In the genomic region with DNA sequence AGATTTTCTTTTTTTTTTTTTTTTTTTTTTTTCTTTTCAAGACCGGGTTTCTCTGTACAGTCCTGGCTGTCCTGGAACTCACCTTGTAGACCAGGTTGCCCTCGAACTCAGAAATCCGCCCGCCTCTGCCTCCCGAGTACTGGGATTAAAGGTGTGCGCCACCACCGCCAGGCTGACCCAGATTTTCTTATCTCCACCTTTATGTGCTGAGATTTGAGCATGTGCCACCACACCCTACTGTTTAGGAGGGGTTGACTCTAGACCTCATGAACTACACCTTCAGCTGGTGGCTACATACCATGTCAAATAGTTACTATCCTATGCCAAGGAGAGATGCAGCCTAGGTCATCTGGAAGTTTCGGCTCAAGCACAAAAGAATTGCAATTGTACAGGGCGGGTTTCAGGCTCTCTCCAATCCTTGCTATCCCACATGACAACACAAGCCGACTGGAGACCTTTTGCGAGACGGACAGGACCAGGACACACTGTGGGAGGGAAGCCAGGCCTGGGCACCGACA, we compare ENCODE assay signal across 8 mouse cellular contexts. TPM values are rescaled to one million over a fixed set of nuclear protein-coding genes. Genes with fewer than 3 reads are reported as not detected.
DNase-seq lines count a peak whose midpoint lies in the region; ATAC-seq and TF ChIP-seq lines count a peak whose summit lies in the region.

No protein-coding gene starts in this region.

- 36% methylated on average over 13 of the region's 13 CpGs for WGBS in lung, adult 2 months
- 44% methylated on average over 13 of the region's 13 CpGs for whole genome bisulfite sequencing in embryonic facial prominence, embryonic 10.5 days
- 47% methylated on average over 13 of the region's 13 CpGs for WGBS in hindbrain, embryonic 16.5 days

- H3ac ChIP-seq in myocyte (ENCODE audit: control insufficient read depth, insufficient read length), result peak overlapping the region; percentile 39

- H3K4me3 ChIP-seq in lung, adult 2 months (replicated peaks; ENCODE audit: extremely low read depth, low read depth, low read length), result peak overlapping the region; percentile 81
- peak overlapping the region; percentile 72 for H3K4me3 ChIP-seq in embryonic facial prominence, embryonic 10.5 days
- H3K4me3 ChIP-seq in hindbrain, embryonic 16.5 days (ENCODE audit: low read length), result peak overlapping the region; percentile 57
- peak overlapping the region; percentile 88 for H3K4me3 ChIP-seq in myocyte

- peak overlapping the region; percentile 88 for H3K27ac ChIP-seq in embryonic facial prominence, embryonic 10.5 days (replicated peaks)
- peak overlapping the region; percentile 79 for H3K27ac ChIP-seq in hindbrain, embryonic 16.5 days (ENCODE audit: low read depth, low read length)

- peaks cover 13% of the 10 kb centered on the region for H3K4me1 ChIP-seq in lung, adult 2 months (ENCODE audit: control insufficient read depth, insufficient read depth, low read length)
- peaks cover 50% of the 10 kb centered on the region for H3K4me1 ChIP-seq in embryonic facial prominence, embryonic 10.5 days
- H3K4me1 ChIP-seq in hindbrain, embryonic 16.5 days (ENCODE audit: control insufficient read depth, insufficient read depth, low read depth, low read length), result peaks cover 14% of the 10 kb centered on the region

- H3K9ac ChIP-seq in hindbrain, embryonic 16.5 days (ENCODE audit: low read depth, low read length), result peak overlapping the region; percentile 75

- peak; percentile 29 for ATAC-seq in hindbrain, embryonic 16.5 days

- peaks cover 74% of the 10 kb centered on the region for H3K36me3 ChIP-seq in embryonic facial prominence, embryonic 10.5 days (replicated peaks)
- H3K36me3 ChIP-seq in hindbrain, embryonic 16.5 days (ENCODE audit: control insufficient read depth, insufficient read depth, low read length), result peaks cover 16% of the 10 kb centered on the region
- peaks cover 29% of the 10 kb centered on the region for H3K36me3 ChIP-seq in myocyte (ENCODE audit: control insufficient read depth, insufficient read depth)

- H3K4me2 ChIP-seq in hindbrain, embryonic 16.5 days (ENCODE audit: low read length), result peak overlapping the region; percentile 89
- H3K4me2 ChIP-seq in myocyte (ENCODE audit: low read depth), result peak overlapping the region; percentile 73

- no peak for TF ChIP-seq CTCF in lung, adult 2 months (IDR thresholded peaks at IDR 0.05; ENCODE audit: insufficient read depth, low read length)

- TF ChIP-seq POLR2A in lung, adult 2 months (IDR thresholded peaks at IDR 0.05; ENCODE audit: borderline replicate concordance, extremely low read depth, low read depth, low read length), result no peak
- TF ChIP-seq POLR2A in myocyte (IDR thresholded peaks at IDR 0.05; ENCODE audit: insufficient read length, low read depth), result no peak

- H3K27me3 ChIP-seq in embryonic facial prominence, embryonic 10.5 days (replicated peaks; ENCODE audit: low read depth, poor library complexity, severe bottlenecking), result no peaks in the 10 kb centered on the region
- no peaks in the 10 kb centered on the region for H3K27me3 ChIP-seq in hindbrain, embryonic 16.5 days (replicated peaks; ENCODE audit: control insufficient read depth, insufficient read depth, low read length)
- no peaks in the 10 kb centered on the region for H3K27me3 ChIP-seq in myocyte (ENCODE audit: control insufficient read depth, insufficient read depth, insufficient read length)

- H3K9me3 ChIP-seq in embryonic facial prominence, embryonic 10.5 days, result no peaks in the 10 kb centered on the region
- no peaks in the 10 kb centered on the region for H3K9me3 ChIP-seq in hindbrain, embryonic 16.5 days (ENCODE audit: control insufficient read depth, low read length)

- peaks cover 28% of the 10 kb centered on the region for H3K79me2 ChIP-seq in myocyte (ENCODE audit: control insufficient read depth, insufficient read depth)

- DNase-seq in lung, adult 2 months, result no peak
- DNase-seq in lung, postnatal 4 days, result no peak
- DNase-seq in embryonic facial prominence, embryonic 10.5 days (ENCODE audit: low spot score), result no peak
- no peak for DNase-seq in right cerebral cortex, postnatal 25 days
- DNase-seq in ovary, adult 18-20 months (ENCODE audit: low spot score), result no peak
- DNase-seq in layer of hippocampus, postnatal 14 days (ENCODE audit: low spot score in 2 of 2), result no peak

TF ChIP-seq in myocyte, 11 proteins besides CTCF, POLR2A, EP300 and RAD21:
- TF ChIP-seq SRF (IDR thresholded peaks at IDR 0.05; ENCODE audit: control insufficient read depth, insufficient read length, low read depth) (no peak), REST (IDR thresholded peaks at IDR 0.05; ENCODE audit: insufficient read depth, insufficient read length) (no peak), E2F4 (IDR thresholded peaks at IDR 0.05; ENCODE audit: insufficient read depth) (no peak), TCF12 (IDR thresholded peaks at IDR 0.05; ENCODE audit: insufficient read depth, poor library complexity, severe bottlenecking) (no peak), USF1 (IDR thresholded peaks at IDR 0.05; ENCODE audit: low read depth) (no peak), MYOD1 (IDR thresholded peaks at IDR 0.05; ENCODE audit: control insufficient read depth in 1 of 3, insufficient read length in 2 of 3, low read depth in 2 of 3) (no peak), TCF3 (IDR thresholded peaks at IDR 0.05; ENCODE audit: insufficient read length, low read depth) (no peak)
TF ChIP-seq in myocyte: peak in this region for 0.

RNA-seq across cellular contexts. Expression of a gene that starts 1.3 kb away (rescaled TPM):
- polyA plus RNA-seq in lung, adult 2 months (2012; rRNA removed), result 107 and 124 TPM in 2 replicates
- polyA plus RNA-seq in embryonic facial prominence, embryonic 10.5 days (2016; fragmentation: Nextera tagmentation; extraction: Ambion mirVana), result 138 and 157 TPM in 2 replicates
- polyA plus RNA-seq in hindbrain, embryonic 16.5 days (2015; fragmentation: Nextera tagmentation; extraction: Ambion mirVana), result 98.6 and 130 TPM in 2 replicates
- 1,152 TPM for polyA plus RNA-seq in myocyte (2012; fragmentation: generic; extraction: Trizol)
- total RNA-seq in layer of hippocampus, postnatal 14 days (2021), result 100 to 1,000 TPM; 147 to 156 TPM

RNA-seq across cellular contexts. Expression of a gene that starts 13.3 kb away (rescaled TPM):
- 8.2 and 8.5 TPM in 2 replicates for polyA plus RNA-seq in lung, adult 2 months (2012; rRNA removed)
- 532 and 553 TPM in 2 replicates for polyA plus RNA-seq in embryonic facial prominence, embryonic 10.5 days (2016; fragmentation: Nextera tagmentation; extraction: Ambion mirVana)
- polyA plus RNA-seq in hindbrain, embryonic 16.5 days (2015; fragmentation: Nextera tagmentation; extraction: Ambion mirVana), result 367 and 368 TPM in 2 replicates
- polyA plus RNA-seq in myocyte (2012; fragmentation: generic; extraction: Trizol), result 258 TPM
- total RNA-seq in layer of hippocampus, postnatal 14 days (2021), result 100 to 1,000 TPM; 125 to 129 TPM

RNA-seq across cellular contexts. Expression of a gene that starts 13.5 kb away (rescaled TPM):
- 42.7 and 73.7 TPM in 2 replicates for polyA plus RNA-seq in lung, adult 2 months (2012; rRNA removed)
- 352 and 375 TPM in 2 replicates for polyA plus RNA-seq in embryonic facial prominence, embryonic 10.5 days (2016; fragmentation: Nextera tagmentation; extraction: Ambion mirVana)
- 372 and 387 TPM in 2 replicates for polyA plus RNA-seq in hindbrain, embryonic 16.5 days (2015; fragmentation: Nextera tagmentation; extraction: Ambion mirVana)
- polyA plus RNA-seq in myocyte (2012; fragmentation: generic; extraction: Trizol), result 48.7 TPM
- 10 to 100 TPM; 87.7 to 92.8 TPM for total RNA-seq in layer of hippocampus, postnatal 14 days (2021)

RNA-seq across cellular contexts. Expression of a gene that starts 41.1 kb away (rescaled TPM):
- 23.1 and 33.9 TPM in 2 replicates for polyA plus RNA-seq in lung, adult 2 months (2012; rRNA removed)
- polyA plus RNA-seq in embryonic facial prominence, embryonic 10.5 days (2016; fragmentation: Nextera tagmentation; extraction: Ambion mirVana), result 35.5 and 39.4 TPM in 2 replicates
- polyA plus RNA-seq in hindbrain, embryonic 16.5 days (2015; fragmentation: Nextera tagmentation; extraction: Ambion mirVana), result 68.9 and 71.8 TPM in 2 replicates
- polyA plus RNA-seq in myocyte (2012; fragmentation: generic; extraction: Trizol), result 16.9 TPM
- 100 to 1,000 TPM; 218 to 238 TPM for total RNA-seq in layer of hippocampus, postnatal 14 days (2021)

Comparison
In these comparisons a context has a peak if more than half of its experiments do, and no peak if none do; other contexts are left out.
1. RNA of a gene that starts 13.3 kb away (polyA plus RNA-seq): 532 to 553 TPM in embryonic facial prominence, embryonic 10.5 days, 367 to 368 TPM in hindbrain, embryonic 16.5 days and 258 TPM in myocyte (single experiment); 8.2 to 8.5 TPM in lung, adult 2 months; every median in the first group is over 10 times any median in the second.
2. Peak in every context shown above with its lines, with median percentiles within 50 percentile points of each other: H3K4me3 ChIP-seq.